Mouse (Mus musculus) spleen, adult 2 months (tissue): ENCODE measurements around the gene Tpcn1. TPM values are rescaled to one million over a fixed set of nuclear protein-coding genes. Genes with fewer than 3 reads are reported as not detected.

Experiments used
- DNase-seq, 2 experiments: peaks; one replicate each; pipeline versions ENCODE4 v3.0.0 to v3.0.0-alpha.2; 2012 to 2021; ENCODE audit warnings: low spot score in 2 of 2, low read depth in 1 of 2
- H3K27ac ChIP-seq: fragments of 200-500 bp; 2 replicates; pipeline ENCODE4 v1.5.1; 2012; ENCODE audit warnings: low read length, inconsistent platforms; ENCODE audit not compliant: insufficient read depth
- H3K27me3 ChIP-seq: fragments of 200-500 bp; 2 replicates; pipeline ENCODE4 v1.6.1; 2012; ENCODE audit warnings: mild to moderate bottlenecking, moderate library complexity, low read length, inconsistent platforms; ENCODE audit not compliant: control insufficient read depth, insufficient read depth
- H3K36me3 ChIP-seq: fragments of 200-500 bp; 2 replicates; pipeline ENCODE4 v1.6.1; 2012; ENCODE audit warnings: mild to moderate bottlenecking, low read length, inconsistent platforms; ENCODE audit not compliant: control insufficient read depth, insufficient read depth
- H3K4me1 ChIP-seq: fragments of 200-500 bp; 2 replicates; pipeline ENCODE4 v1.6.1; 2011; ENCODE audit warnings: inconsistent platforms; ENCODE audit not compliant: control insufficient read depth, insufficient read depth, insufficient read length
- H3K4me3 ChIP-seq: fragments of 200-500 bp; 2 replicates; pipeline ENCODE4 v1.5.1; 2011; ENCODE audit warnings: mild to moderate bottlenecking, inconsistent platforms; ENCODE audit not compliant: insufficient read depth, insufficient read length; ENCODE audit errors: extremely low read depth
- CTCF ChIP-seq: fragments of 200-500 bp; IDR thresholded peaks from 2 replicates; pipeline ENCODE4 v1.5.1; 2011; ENCODE audit warnings: mild to moderate bottlenecking, inconsistent platforms; ENCODE audit not compliant: insufficient read depth, insufficient read length, insufficient replicate concordance; ENCODE audit errors: extremely low read depth
- POLR2A ChIP-seq: fragments of 200-500 bp; IDR thresholded peaks from 2 replicates; pipeline ENCODE4 v1.6.1; 2011; ENCODE audit warnings: low read depth, low read length, inconsistent platforms
- WGBS: fragments of 180-500 bp; shearing (Covaris S2); methylation state at CpG from one replicate; pipeline ENCODE4 v1.1.7; 2018; 5-methylcytosine and 5-hydroxymethylcytosine counted together
- polyA plus RNA-seq: library from polyadenylated mRNA; depleted of rRNA; stranded (reverse); fragments of >200 nt; gene quantifications from 2 replicates; pipeline ENCODE4 v1.2.3, GENCODE M21; 2012

Gene Tpcn1
- polyA plus RNA-seq, 1 experiment = 54.5 TPM

- H3K4me3 ChIP-seq = peak within 1 kb of the TSS; percentile 83
- no peak for TF ChIP-seq CTCF
- peak; percentile 66 for TF ChIP-seq POLR2A
- peaks cover 4% of the 10 kb centered on the region; the same call in 1 of the 2 replicates for H3K4me1 ChIP-seq
- 1% methylated on average over 36 of the region's 36 CpGs for WGBS
- no peaks in the 10 kb centered on the region for H3K27me3 ChIP-seq
- no peaks in the 10 kb centered on the region; the same call in 1 of the 2 replicates for H3K36me3 ChIP-seq
- peak within 1 kb of the TSS; percentile 73 for H3K27ac ChIP-seq
- peak; percentile 82 to 96 for DNase-seq
Measured at GRCm38 (mm10) chr5:120510982-120511642, 77.4 kb downstream of the Tpcn1 start, which contains the start of gene Slc8b1. TSS of gene Slc8b1 (plus strand) at chr5:120511168.

GRCm38 (mm10) chr5:120507311-120507710, 81.2 kb downstream of the Tpcn1 start:
- no peaks in the 10 kb centered on the region for H3K27me3 ChIP-seq
- peaks cover 4% of the 10 kb centered on the region for H3K4me1 ChIP-seq
- DNase-seq = no peak
- TF ChIP-seq POLR2A (no peak), CTCF (no peak)
- H3K4me3 ChIP-seq = no peak overlapping the region
- H3K27ac ChIP-seq = no peak overlapping the region
- H3K36me3 ChIP-seq = no peaks in the 10 kb centered on the region
- WGBS = 74% methylated on average over 4 of the region's 4 CpGs

GRCm38 (mm10) chr5:120506490-120506889, 82.0 kb downstream of the Tpcn1 start:
- WGBS = 75% methylated on average over 9 of the region's 9 CpGs
- H3K27ac ChIP-seq = no peak overlapping the region
- peaks cover 3% of the 10 kb centered on the region for H3K4me1 ChIP-seq
- no peaks in the 10 kb centered on the region for H3K27me3 ChIP-seq
- H3K36me3 ChIP-seq = no peaks in the 10 kb centered on the region
- TF ChIP-seq POLR2A = no peak
- no peak for TF ChIP-seq CTCF
- H3K4me3 ChIP-seq = no peak overlapping the region
- DNase-seq = no peak

- peaks cover 3% of the 10 kb centered on the region for H3K4me1 ChIP-seq
- no peak overlapping the region for H3K27ac ChIP-seq
- TF ChIP-seq CTCF (no peak), POLR2A (no peak)
- WGBS = 66% methylated on average over 9 of the region's 9 CpGs
- no peak for DNase-seq
- no peak overlapping the region for H3K4me3 ChIP-seq
- no peaks in the 10 kb centered on the region for H3K27me3 ChIP-seq
- no peaks in the 10 kb centered on the region for H3K36me3 ChIP-seq
Measured at GRCm38 (mm10) chr5:120505781-120506180, 82.7 kb downstream of the Tpcn1 start.

- peaks cover 3% of the 10 kb centered on the region for H3K4me1 ChIP-seq
- no peaks in the 10 kb centered on the region for H3K27me3 ChIP-seq
- H3K4me3 ChIP-seq = no peak overlapping the region
- 21% methylated on average over 16 of the region's 16 CpGs for WGBS
- TF ChIP-seq POLR2A = no peak
- peak; percentile 95 for TF ChIP-seq CTCF
- H3K27ac ChIP-seq = no peak overlapping the region
- DNase-seq = peak in 1 of 2 experiments; percentile 51
- no peaks in the 10 kb centered on the region for H3K36me3 ChIP-seq
Measured at GRCm38 (mm10) chr5:120505368-120505767, 83.1 kb downstream of the Tpcn1 start.

- H3K27ac ChIP-seq = no peak within 1 kb of the TSS
- H3K4me3 ChIP-seq = peak within 1 kb of the TSS; percentile 83
- WGBS = 1% methylated on average over 41 of the region's 55 CpGs
Measured at GRCm38 (mm10) chr5:120503144-120503795, 85.2 kb downstream of the Tpcn1 start, which contains the start of gene Plbd2. TSS of gene Plbd2 (minus strand) at chr5:120503625.

More at GRCm38 (mm10) chr5:120503144-120503795, 85.2 kb downstream of the Tpcn1 start, which contains the start of gene Plbd2:
- Histone ChIP-seq H3K27me3 (no peaks in the 10 kb centered on the region), H3K4me1 (peaks cover 3% of the 10 kb centered on the region), H3K36me3 (0 out of 2 replicates have a peak, but pooled peaks cover 1% of the 10 kb centered on the region)
- no peak for TF ChIP-seq CTCF
- peak; percentile 53 for TF ChIP-seq POLR2A
- DNase-seq = peak; percentile 61 to 74
